Mouse (Mus musculus): ENCODE measurements around the gene Gpbp1l1. TPM values are rescaled to one million over a fixed set of nuclear protein-coding genes. Genes with fewer than 3 reads are reported as not detected.

The Gpbp1l1 gene
- 14.4 and 15.4 TPM in 2 replicates for polyA plus RNA-seq (2015; fragmentation: Nextera tagmentation; extraction: Ambion mirVana)

- peaks cover 8% of the 10 kb centered on the region for H3K36me3 ChIP-seq
- H3K4me1 ChIP-seq (replicated peaks): peaks cover 25% of the 10 kb centered on the region
- H3K4me3 ChIP-seq: peak within 1 kb of the TSS; percentile 67
- H3K9ac ChIP-seq: peak within 1 kb of the TSS; percentile 63
- peak within 1 kb of the TSS; percentile 82 for H3K4me2 ChIP-seq
- H3K9me3 ChIP-seq: no peaks in the 10 kb centered on the region
- no peaks in the 10 kb centered on the region for H3K27me3 ChIP-seq
- ATAC-seq (ENCODE audit: low FRiP score, low read depth): peak; percentile 95
- WGBS: under 1% methylated on average over 64 of the region's 78 CpGs
- peak within 1 kb of the TSS; percentile 97 for H3K27ac ChIP-seq (replicated peaks)
These were observed at the start of gene Gpbp1l1 for GRCm38 (mm10) chr4:116557306-116558121. Gene Gpbp1l1, plus strand, starts transcription at chr4:116557658.

- H3K27me3 ChIP-seq: no peaks in the 10 kb centered on the region
- H3K4me3 ChIP-seq: no peak overlapping the region
- 69% methylated on average over 2 of the region's 2 CpGs for WGBS
- peaks cover 13% of the 10 kb centered on the region for H3K36me3 ChIP-seq
- H3K27ac ChIP-seq (replicated peaks): no peak overlapping the region
- no peak overlapping the region for H3K9ac ChIP-seq
- no peak overlapping the region for H3K4me2 ChIP-seq
- no peaks in the 10 kb centered on the region for H3K9me3 ChIP-seq
- ATAC-seq (ENCODE audit: low FRiP score, low read depth): no peak
- no peaks in the 10 kb centered on the region for H3K4me1 ChIP-seq (replicated peaks)
These were observed 26.3 kb upstream of the Gpbp1l1 start for GRCm38 (mm10) chr4:116531109-116531508.

GRCm38 (mm10) chr4:116536351-116536750 lies 21.1 kb upstream of the Gpbp1l1 start:
- Histone ChIP-seq H3K9ac (no peak overlapping the region), H3K36me3 (peaks cover 9% of the 10 kb centered on the region), H3K4me2 (no peak overlapping the region), H3K4me3 (no peak overlapping the region), H3K27me3 (no peaks in the 10 kb centered on the region), H3K27ac (replicated peaks) (no peak overlapping the region), H3K9me3 (no peaks in the 10 kb centered on the region), H3K4me1 (replicated peaks) (no peaks in the 10 kb centered on the region)
- no peak for ATAC-seq (ENCODE audit: low FRiP score, low read depth)

GRCm38 (mm10) chr4:116537737-116538136 lies 19.7 kb upstream of the Gpbp1l1 start:
- no peak for ATAC-seq (ENCODE audit: low FRiP score, low read depth)
- no peak overlapping the region for H3K4me3 ChIP-seq
- H3K9ac ChIP-seq: no peak overlapping the region
- H3K9me3 ChIP-seq: no peaks in the 10 kb centered on the region
- H3K27ac ChIP-seq (replicated peaks): no peak overlapping the region
- 91% methylated on average over 3 of the region's 3 CpGs for WGBS
- H3K27me3 ChIP-seq: no peaks in the 10 kb centered on the region
- H3K4me1 ChIP-seq (replicated peaks): no peaks in the 10 kb centered on the region
- H3K4me2 ChIP-seq: no peak overlapping the region
- peaks cover 15% of the 10 kb centered on the region for H3K36me3 ChIP-seq

GRCm38 (mm10) chr4:116550432-116550831 lies 7.0 kb upstream of the Gpbp1l1 start:
- peaks cover 8% of the 10 kb centered on the region for H3K36me3 ChIP-seq
- H3K4me1 ChIP-seq (replicated peaks): peaks cover 7% of the 10 kb centered on the region
- no peak for ATAC-seq (ENCODE audit: low FRiP score, low read depth)
- no peaks in the 10 kb centered on the region for H3K9me3 ChIP-seq
- no peak overlapping the region for H3K9ac ChIP-seq
- no peak overlapping the region for H3K4me3 ChIP-seq
- no peak overlapping the region for H3K27ac ChIP-seq (replicated peaks)
- 97% methylated on average over 1 of the region's 1 CpGs for WGBS
- no peak overlapping the region for H3K4me2 ChIP-seq
- no peaks in the 10 kb centered on the region for H3K27me3 ChIP-seq

- ATAC-seq (ENCODE audit: low FRiP score, low read depth): no peak
- no peak overlapping the region for H3K27ac ChIP-seq (replicated peaks)
- peaks cover 12% of the 10 kb centered on the region for H3K4me1 ChIP-seq (replicated peaks)
- no peaks in the 10 kb centered on the region for H3K9me3 ChIP-seq
- WGBS: 85% methylated on average over 3 of the region's 3 CpGs
- H3K9ac ChIP-seq: no peak overlapping the region
- no peaks in the 10 kb centered on the region for H3K27me3 ChIP-seq
- no peak overlapping the region for H3K4me2 ChIP-seq
- no peak overlapping the region for H3K4me3 ChIP-seq
- H3K36me3 ChIP-seq: peaks cover 8% of the 10 kb centered on the region
These were observed 4.4 kb upstream of the Gpbp1l1 start for GRCm38 (mm10) chr4:116553035-116553434.

- ATAC-seq (ENCODE audit: low FRiP score, low read depth): no peak
- Histone ChIP-seq H3K4me1 (replicated peaks) (peaks cover 25% of the 10 kb centered on the region), H3K4me3 (peak within 1 kb of the TSS; percentile 67), H3K9me3 (no peaks in the 10 kb centered on the region), H3K36me3 (peaks cover 8% of the 10 kb centered on the region), H3K27me3 (no peaks in the 10 kb centered on the region), H3K27ac (replicated peaks) (peak within 1 kb of the TSS; percentile 97), H3K4me2 (peak within 1 kb of the TSS; percentile 82), H3K9ac (peak within 1 kb of the TSS; percentile 63)
- WGBS: 5% methylated on average over 23 of the region's 23 CpGs
These were observed 1.8 kb upstream of the Gpbp1l1 start, which contains the start of gene Tmem69 for GRCm38 (mm10) chr4:116555413-116556300. Gene Tmem69, minus strand, starts transcription at chr4:116555936.

- Histone ChIP-seq H3K9me3 (no peaks in the 10 kb centered on the region), H3K9ac (peak overlapping the region; percentile 63), H3K36me3 (peaks cover 8% of the 10 kb centered on the region), H3K27me3 (no peaks in the 10 kb centered on the region), H3K4me1 (replicated peaks) (peaks cover 25% of the 10 kb centered on the region), H3K27ac (replicated peaks) (peak overlapping the region; percentile 97), H3K4me2 (peak overlapping the region; percentile 82), H3K4me3 (peak overlapping the region; percentile 67)
- peak; percentile 96 for ATAC-seq (ENCODE audit: low FRiP score, low read depth)
- WGBS: under 1% methylated on average over 28 of the region's 28 CpGs
These were observed 725 bp upstream of the Gpbp1l1 start for GRCm38 (mm10) chr4:116556561-116557305.

- Histone ChIP-seq H3K9ac (peak overlapping the region; percentile 63), H3K4me1 (replicated peaks) (peaks cover 25% of the 10 kb centered on the region), H3K4me2 (peak overlapping the region; percentile 82), H3K27ac (replicated peaks) (no peak overlapping the region; the same call in 1 of the 2 replicates), H3K4me3 (peak overlapping the region; percentile 67), H3K36me3 (peaks cover 4% of the 10 kb centered on the region; the same call in 1 of the 2 replicates), H3K9me3 (no peaks in the 10 kb centered on the region), H3K27me3 (no peaks in the 10 kb centered on the region)
- WGBS: 5% methylated on average over 15 of the region's 15 CpGs
- no peak for ATAC-seq (ENCODE audit: low FRiP score, low read depth)
These were observed 859 bp downstream of the Gpbp1l1 start for GRCm38 (mm10) chr4:116558151-116558882.

- Histone ChIP-seq H3K27me3 (no peaks in the 10 kb centered on the region), H3K4me1 (replicated peaks) (peaks cover 19% of the 10 kb centered on the region), H3K36me3 (peaks cover 32% of the 10 kb centered on the region), H3K9me3 (no peaks in the 10 kb centered on the region), H3K4me3 (no peak overlapping the region), H3K27ac (replicated peaks) (no peak overlapping the region), H3K9ac (no peak overlapping the region), H3K4me2 (peak overlapping the region; percentile 86; the same call in 1 of the 2 replicates)
- no peak for ATAC-seq (ENCODE audit: low FRiP score, low read depth)
- WGBS: 82% methylated on average over 8 of the region's 8 CpGs
These were observed 38.3 kb downstream of the Gpbp1l1 start for GRCm38 (mm10) chr4:116595793-116596192.

GRCm38 (mm10) chr4:116596379-116596778 lies 38.9 kb downstream of the Gpbp1l1 start, which contains the start of gene Ccdc17:
Gene Ccdc17, plus strand, starts transcription at chr4:116596654.
- peak within 1 kb of the TSS; percentile 86 for H3K4me2 ChIP-seq
- peak within 1 kb of the TSS; percentile 61 for H3K4me3 ChIP-seq
- no peaks in the 10 kb centered on the region for H3K9me3 ChIP-seq
- H3K9ac ChIP-seq: peak within 1 kb of the TSS; percentile 69
- ATAC-seq (ENCODE audit: low FRiP score, low read depth): no peak
- H3K36me3 ChIP-seq: peaks cover 32% of the 10 kb centered on the region
- peaks cover 19% of the 10 kb centered on the region for H3K4me1 ChIP-seq (replicated peaks)
- peak within 1 kb of the TSS; percentile 83 for H3K27ac ChIP-seq (replicated peaks)
- WGBS: 33% methylated on average over 5 of the region's 5 CpGs
- no peaks in the 10 kb centered on the region for H3K27me3 ChIP-seq

Data from hindbrain, embryonic 15.5 days (tissue).